Mouse (Mus musculus): ENCODE results near the gene Rpl29. TPM values are rescaled to one million over a fixed set of nuclear protein-coding genes. Genes with fewer than 3 reads are reported as not detected.

The Rpl29 gene
- total RNA-seq, 1 experiment: 61.2 TPM

GRCm38 (mm10) chr9:106450661-106451060 lies 21.4 kb downstream of the Rpl29 start:
- H3K9me3 ChIP-seq (ENCODE audit: control insufficient read depth, insufficient read depth, low read depth, low read length): no peaks in the 10 kb centered on the region
- in situ Hi-C loops (cut with MboI; ENCODE audit: low sequenced_read_pairs in 2 of 2, unreplicated experiment in 2 of 2): no loop called here
- no peak overlapping the region for H3K27ac ChIP-seq (ENCODE audit: insufficient read depth, low read depth, low read length, poor library complexity, severe bottlenecking)
- DNase-seq (ENCODE audit: low read depth, low spot score): no peak
- H3K4me3 ChIP-seq (ENCODE audit: insufficient read depth in 1 of 2, low read depth in 1 of 2, low read length in 2 of 2, poor library complexity in 1 of 2, severe bottlenecking in 1 of 2): no peak overlapping the region
- TF ChIP-seq CHD2 (IDR thresholded peaks at IDR 0.05; ENCODE audit: low read depth, low read length) (no peak), ZNF384 (IDR thresholded peaks at IDR 0.05; ENCODE audit: low read depth, low read length) (no peak), HCFC1 (IDR thresholded peaks at IDR 0.05; ENCODE audit: borderline replicate concordance, insufficient read depth, low read length) (no peak), ZC3H11A (IDR thresholded peaks at IDR 0.05; ENCODE audit: borderline replicate concordance, low read depth, low read length) (no peak), MAFK (IDR thresholded peaks at IDR 0.05; ENCODE audit: insufficient read depth, low read depth, low read length) (no peak)
- no peaks in the 10 kb centered on the region for H3K36me3 ChIP-seq (ENCODE audit: control insufficient read depth, insufficient read depth, low read length, poor library complexity, severe bottlenecking)
- H3K9ac ChIP-seq (ENCODE audit: insufficient read depth, low read depth, low read length, poor library complexity, severe bottlenecking): no peak overlapping the region
- H3K4me1 ChIP-seq (ENCODE audit: control insufficient read depth in 2 of 2, insufficient read depth in 2 of 2, low read length in 2 of 2, poor library complexity in 1 of 2): peaks cover 7 to 26% of the 10 kb centered on the region in 2 experiments; a peak in 3 of 4 replicates

DNA sequence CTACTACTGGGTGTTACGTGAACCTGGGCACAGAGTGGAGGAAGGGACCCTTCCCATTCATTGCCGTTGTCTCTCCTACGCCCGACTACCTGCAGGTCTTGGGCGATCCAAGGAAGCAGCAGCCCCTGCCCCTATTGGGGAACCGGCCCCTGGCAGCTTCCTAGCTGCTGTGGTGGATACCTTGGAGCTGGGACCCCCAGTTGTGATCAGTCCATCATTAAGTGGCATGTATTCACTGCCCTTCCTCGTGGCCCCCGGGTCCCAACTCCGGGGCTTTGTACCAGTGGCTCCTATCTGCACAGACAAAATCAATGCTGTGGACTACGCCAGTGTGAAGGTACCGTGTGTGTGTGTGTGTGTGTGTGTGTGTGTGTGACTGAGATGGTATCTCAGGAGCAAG lies 22.0 kb downstream of the Rpl29 start:
- Histone ChIP-seq H3K4me3 (ENCODE audit: insufficient read depth in 1 of 2, low read depth in 1 of 2, low read length in 2 of 2, poor library complexity in 1 of 2, severe bottlenecking in 1 of 2) (no peak overlapping the region), H3K9me3 (ENCODE audit: control insufficient read depth, insufficient read depth, low read depth, low read length) (no peaks in the 10 kb centered on the region), H3K4me1 (ENCODE audit: control insufficient read depth in 2 of 2, insufficient read depth in 2 of 2, low read length in 2 of 2, poor library complexity in 1 of 2) (peaks cover 12 to 30% of the 10 kb centered on the region in 2 experiments), H3K9ac (ENCODE audit: insufficient read depth, low read depth, low read length, poor library complexity, severe bottlenecking) (no peak overlapping the region), H3K27ac (ENCODE audit: insufficient read depth, low read depth, low read length, poor library complexity, severe bottlenecking) (no peak overlapping the region), H3K36me3 (ENCODE audit: control insufficient read depth, insufficient read depth, low read length, poor library complexity, severe bottlenecking) (no peaks in the 10 kb centered on the region)
- TF ChIP-seq ZC3H11A (IDR thresholded peaks at IDR 0.05; ENCODE audit: borderline replicate concordance, low read depth, low read length): no peak
- no peak for TF ChIP-seq MAFK (IDR thresholded peaks at IDR 0.05; ENCODE audit: insufficient read depth, low read depth, low read length)
- no peak for TF ChIP-seq HCFC1 (IDR thresholded peaks at IDR 0.05; ENCODE audit: borderline replicate concordance, insufficient read depth, low read length)
- TF ChIP-seq ZNF384 (IDR thresholded peaks at IDR 0.05; ENCODE audit: low read depth, low read length): no peak
- no peak for TF ChIP-seq CHD2 (IDR thresholded peaks at IDR 0.05; ENCODE audit: low read depth, low read length)
- in situ Hi-C loops (cut with MboI; ENCODE audit: low sequenced_read_pairs in 2 of 2, unreplicated experiment in 2 of 2): no loop called here
- DNase-seq (ENCODE audit: low read depth, low spot score): no peak

DNA sequence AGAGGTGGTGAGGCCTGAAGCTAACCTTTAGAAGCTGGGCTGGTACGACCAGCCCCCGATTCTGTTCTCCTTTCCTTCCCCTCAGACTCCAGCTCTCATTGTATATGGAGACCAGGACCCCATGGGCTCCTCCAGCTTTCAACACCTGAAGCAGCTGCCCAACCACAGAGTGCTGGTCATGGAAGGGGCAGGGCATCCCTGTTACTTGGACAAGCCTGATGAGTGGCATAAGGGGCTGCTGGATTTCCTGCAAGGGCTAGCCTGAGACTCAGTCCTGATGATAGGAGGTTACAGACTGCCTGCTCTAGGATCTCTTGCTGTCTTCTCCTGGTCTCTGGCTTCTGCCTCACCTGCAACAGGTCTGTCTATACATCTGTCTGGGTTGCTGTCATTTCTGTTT lies 22.6 kb downstream of the Rpl29 start:
- in situ Hi-C loops (cut with MboI; ENCODE audit: low sequenced_read_pairs in 2 of 2, unreplicated experiment in 2 of 2): no loop called here
- H3K4me1 ChIP-seq (ENCODE audit: control insufficient read depth in 2 of 2, insufficient read depth in 2 of 2, low read length in 2 of 2, poor library complexity in 1 of 2): peaks cover 14 to 36% of the 10 kb centered on the region in 2 experiments
- H3K9me3 ChIP-seq (ENCODE audit: control insufficient read depth, insufficient read depth, low read depth, low read length): no peaks in the 10 kb centered on the region
- no peak for DNase-seq (ENCODE audit: low read depth, low spot score)
- H3K27ac ChIP-seq (ENCODE audit: insufficient read depth, low read depth, low read length, poor library complexity, severe bottlenecking): no peak overlapping the region; the same call in 1 of the 2 replicates
- H3K9ac ChIP-seq (ENCODE audit: insufficient read depth, low read depth, low read length, poor library complexity, severe bottlenecking): no peak overlapping the region
- TF ChIP-seq HCFC1 (IDR thresholded peaks at IDR 0.05; ENCODE audit: borderline replicate concordance, insufficient read depth, low read length): no peak
- no peak for TF ChIP-seq ZC3H11A (IDR thresholded peaks at IDR 0.05; ENCODE audit: borderline replicate concordance, low read depth, low read length)
- TF ChIP-seq CHD2 (IDR thresholded peaks at IDR 0.05; ENCODE audit: low read depth, low read length): no peak
- no peak for TF ChIP-seq ZNF384 (IDR thresholded peaks at IDR 0.05; ENCODE audit: low read depth, low read length)
- TF ChIP-seq MAFK (IDR thresholded peaks at IDR 0.05; ENCODE audit: insufficient read depth, low read depth, low read length): no peak
- H3K36me3 ChIP-seq (ENCODE audit: control insufficient read depth, insufficient read depth, low read length, poor library complexity, severe bottlenecking): no peaks in the 10 kb centered on the region
- H3K4me3 ChIP-seq (ENCODE audit: insufficient read depth in 1 of 2, low read depth in 1 of 2, low read length in 2 of 2, poor library complexity in 1 of 2, severe bottlenecking in 1 of 2): no peak overlapping the region

DNA sequence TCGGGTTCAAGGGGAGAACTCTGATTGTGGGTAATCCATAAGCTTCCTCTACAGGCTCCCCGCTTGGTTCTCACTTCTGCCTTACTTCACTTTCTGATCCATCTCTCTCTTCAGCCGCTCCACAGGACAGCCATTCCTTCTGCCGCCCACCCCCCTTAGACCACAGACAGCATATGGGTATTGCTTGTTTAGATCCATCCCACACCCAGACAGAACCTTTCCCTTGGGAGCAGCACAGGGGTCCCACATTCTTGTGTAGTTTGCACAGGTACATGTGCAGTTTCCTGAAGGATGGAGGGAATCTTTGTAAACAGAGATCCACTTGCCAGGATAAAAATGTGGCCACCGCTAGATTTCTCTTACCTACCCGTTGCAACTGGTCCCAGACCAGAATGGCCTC lies 23.1 kb downstream of the Rpl29 start:
- no peaks in the 10 kb centered on the region; the same call in 1 of the 2 replicates for H3K36me3 ChIP-seq (ENCODE audit: control insufficient read depth, insufficient read depth, low read length, poor library complexity, severe bottlenecking)
- peaks cover 18 to 41% of the 10 kb centered on the region in 2 experiments for H3K4me1 ChIP-seq (ENCODE audit: control insufficient read depth in 2 of 2, insufficient read depth in 2 of 2, low read length in 2 of 2, poor library complexity in 1 of 2)
- H3K9me3 ChIP-seq (ENCODE audit: control insufficient read depth, insufficient read depth, low read depth, low read length): no peaks in the 10 kb centered on the region
- peak overlapping the region; percentile 94 for H3K27ac ChIP-seq (ENCODE audit: insufficient read depth, low read depth, low read length, poor library complexity, severe bottlenecking)
- in situ Hi-C loops (cut with MboI; ENCODE audit: low sequenced_read_pairs in 2 of 2, unreplicated experiment in 2 of 2): no loop called here
- H3K4me3 ChIP-seq (ENCODE audit: insufficient read depth in 1 of 2, low read depth in 1 of 2, low read length in 2 of 2, poor library complexity in 1 of 2, severe bottlenecking in 1 of 2): peak overlapping the region; percentile 85 to 87
- no peak for TF ChIP-seq CHD2 (IDR thresholded peaks at IDR 0.05; ENCODE audit: low read depth, low read length)
- TF ChIP-seq ZNF384 (IDR thresholded peaks at IDR 0.05; ENCODE audit: low read depth, low read length): no peak
- TF ChIP-seq MAFK (IDR thresholded peaks at IDR 0.05; ENCODE audit: insufficient read depth, low read depth, low read length): no peak
- no peak for TF ChIP-seq ZC3H11A (IDR thresholded peaks at IDR 0.05; ENCODE audit: borderline replicate concordance, low read depth, low read length)
- no peak for TF ChIP-seq HCFC1 (IDR thresholded peaks at IDR 0.05; ENCODE audit: borderline replicate concordance, insufficient read depth, low read length)
- DNase-seq (ENCODE audit: low read depth, low spot score): no peak
- peak overlapping the region; percentile 86 for H3K9ac ChIP-seq (ENCODE audit: insufficient read depth, low read depth, low read length, poor library complexity, severe bottlenecking)
